Mouse (Mus musculus) lung, adult 2 months (tissue): Measurements from ENCODE around the gene Chek1. TPM values are rescaled to one million over a fixed set of nuclear protein-coding genes. Genes with fewer than 3 reads are reported as not detected.

ENCODE experiments used
- DNase-seq: peaks from one replicate; pipeline ENCODE4 v3.0.0; 2022
- H3K4me1 ChIP-seq: fragments of 200-500 bp; 2 replicates; pipeline ENCODE4 v1.6.1; 2011; ENCODE audit warnings: low read length; ENCODE audit not compliant: control insufficient read depth, insufficient read depth
- H3K4me3 ChIP-seq: fragments of 200-500 bp; replicated peaks from 2 replicates; pipeline ENCODE3; 2011; ENCODE audit warnings: low read depth, mild to moderate bottlenecking, control low read depth, low read length; ENCODE audit errors: extremely low read depth
- CTCF ChIP-seq: fragments of 200-500 bp; IDR thresholded peaks from 2 replicates; pipeline ENCODE4 v1.5.1; 2011; ENCODE audit warnings: mild to moderate bottlenecking, low read length, control low read depth; ENCODE audit not compliant: insufficient read depth
- POLR2A ChIP-seq: fragments of 200-500 bp; IDR thresholded peaks from 2 replicates; pipeline ENCODE4 v1.6.1; 2011; ENCODE audit warnings: low read depth, mild to moderate bottlenecking, control low read depth, low read length, borderline replicate concordance; ENCODE audit errors: extremely low read depth
- WGBS: fragments of 180-500 bp; shearing (Covaris S2); methylation state at CpG from one replicate; pipeline ENCODE4 v1.1.7; 2018; 5-methylcytosine and 5-hydroxymethylcytosine counted together
- polyA plus RNA-seq: library from polyadenylated mRNA; depleted of rRNA; stranded (reverse); fragments of >200 nt; gene quantifications from 2 replicates; pipeline ENCODE4 v1.2.3, GENCODE M21; 2012; rRNA removed

The Chek1 gene
- polyA plus RNA-seq, 1 experiment = 0.66 TPM

DNA sequence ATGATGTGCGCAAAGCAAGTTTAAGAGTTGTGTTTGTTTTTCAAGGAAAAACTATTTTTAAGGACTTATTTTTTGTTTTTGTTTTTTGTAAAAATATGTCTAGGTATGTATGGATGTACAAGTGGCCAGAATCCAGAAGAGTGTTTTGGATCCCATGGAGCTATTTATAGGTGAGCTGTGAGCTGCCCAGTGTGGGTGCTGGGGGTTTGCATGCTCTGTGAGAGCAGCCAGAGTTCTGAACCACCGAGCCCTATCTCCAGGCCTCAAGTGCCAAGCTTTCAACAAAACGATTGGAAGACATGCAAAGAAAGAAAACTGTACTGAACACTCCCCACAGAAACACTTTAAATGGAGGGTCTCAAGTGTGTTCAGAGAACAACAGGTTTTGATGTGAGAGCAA lies 20.9 kb downstream of the Chek1 start:
- DNase-seq = no peak
- no peaks in the 10 kb centered on the region for H3K4me1 ChIP-seq
- WGBS = 75% methylated on average over 3 of the region's 3 CpGs
- TF ChIP-seq POLR2A = no peak
- no peak overlapping the region for H3K4me3 ChIP-seq

DNA sequence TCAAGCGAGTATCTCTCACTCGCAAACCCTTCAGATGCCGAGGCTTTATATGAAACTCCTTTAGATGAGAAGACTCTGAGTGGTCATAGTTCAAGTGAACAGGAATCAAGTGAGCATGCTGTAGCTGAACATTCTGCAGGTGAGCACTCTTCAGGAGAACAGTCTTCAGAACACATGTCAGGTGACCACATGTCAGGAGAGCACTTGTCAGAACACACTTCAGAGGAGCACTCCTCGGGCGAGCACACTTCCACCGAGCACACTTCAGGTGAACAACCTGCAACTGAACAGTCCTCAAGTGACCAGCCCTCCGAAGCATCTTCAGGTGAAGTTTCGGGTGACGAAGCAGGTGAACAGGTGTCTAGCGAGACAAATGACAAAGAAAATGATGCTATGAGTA lies 32.6 kb downstream of the Chek1 start:
- no peak for TF ChIP-seq CTCF
- no peak for TF ChIP-seq POLR2A
- no peak overlapping the region for H3K4me3 ChIP-seq
- 59% methylated on average over 10 of the region's 10 CpGs for WGBS
- DNase-seq = no peak
- no peaks in the 10 kb centered on the region for H3K4me1 ChIP-seq

DNA sequence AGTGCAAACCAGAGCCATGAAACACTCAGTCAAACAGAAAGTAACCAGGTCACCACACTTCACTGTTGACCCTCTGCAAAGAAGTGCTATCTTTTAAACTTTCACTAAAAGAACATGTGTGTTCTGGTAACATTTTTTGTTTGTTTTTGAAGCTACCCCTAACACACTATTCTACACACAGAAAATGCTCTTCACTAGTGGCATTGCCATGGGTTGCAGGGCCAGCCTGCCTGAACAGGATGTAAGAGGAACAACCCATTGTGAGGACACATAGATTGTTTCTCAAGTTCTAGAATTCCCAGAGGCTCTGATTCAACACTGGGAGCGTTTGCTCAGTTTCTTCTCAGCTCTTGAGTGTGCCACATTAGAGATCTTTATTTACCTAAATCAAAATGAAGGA lies 33.9 kb downstream of the Chek1 start, which contains the start of gene Acrv1:
Acrv1 (plus strand) TSS at position 301 of the 400 bp plus-strand sequence.
- DNase-seq = no peak
- TF ChIP-seq CTCF (no peak), POLR2A (no peak)
- Histone ChIP-seq H3K4me1 (no peaks in the 10 kb centered on the region), H3K4me3 (no peak within 1 kb of the TSS)
- 58% methylated on average over 1 of the region's 1 CpGs for WGBS

DNA sequence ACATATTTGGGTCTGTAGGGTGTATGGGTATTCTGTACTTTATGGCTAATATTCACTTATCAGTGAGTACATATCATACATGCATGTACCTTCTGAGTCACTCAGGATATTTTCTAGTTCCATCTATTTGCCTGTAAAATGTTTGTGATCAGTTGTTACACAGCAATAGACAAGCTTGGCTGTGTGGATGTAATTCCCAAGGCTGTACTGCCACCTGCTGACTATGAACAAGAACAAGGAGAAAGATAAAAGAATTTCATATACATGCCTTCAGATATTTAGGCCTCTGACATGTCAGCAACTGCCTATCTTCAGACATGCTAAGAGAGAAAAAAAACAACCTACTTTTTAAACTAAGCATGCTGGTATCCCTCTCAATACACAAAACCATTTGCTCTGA lies 39.5 kb downstream of the Chek1 start:
- DNase-seq = no peak
- Histone ChIP-seq H3K4me1 (no peaks in the 10 kb centered on the region), H3K4me3 (no peak overlapping the region)
- TF ChIP-seq CTCF = no peak
- no peak for TF ChIP-seq POLR2A

DNA sequence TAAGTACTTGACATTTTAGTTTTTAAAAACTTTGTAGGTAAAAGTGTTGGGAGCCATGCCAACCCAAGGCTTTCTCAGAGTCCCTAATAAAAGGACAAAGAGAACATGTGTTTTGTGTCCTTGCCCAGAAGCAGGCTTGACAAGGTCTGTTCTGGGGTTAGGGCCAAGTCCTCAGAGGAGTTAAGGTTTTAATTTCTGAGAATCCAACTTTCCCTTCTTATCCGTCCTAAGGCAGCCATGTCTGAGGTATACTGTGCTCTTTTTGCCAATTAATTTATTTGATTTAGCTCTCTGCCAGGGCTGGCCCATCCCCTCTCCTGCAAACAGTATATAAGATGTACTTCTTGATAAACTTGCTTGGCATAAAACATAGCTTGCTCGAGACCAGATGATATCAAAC lies 45.4 kb downstream of the Chek1 start:
- no peak for DNase-seq
- no peaks in the 10 kb centered on the region for H3K4me1 ChIP-seq
- H3K4me3 ChIP-seq = no peak overlapping the region
- WGBS = 35% methylated on average over 2 of the region's 2 CpGs
- no peak for TF ChIP-seq POLR2A
- no peak for TF ChIP-seq CTCF

Other genes with a start within 250 kb of the Chek1 start
- gene Gm5615, start 185.1 kb downstream of the Chek1 start, polyA plus RNA-seq = not detected in 2 replicates
- gene Gm17689, start 144.4 kb downstream of the Chek1 start, polyA plus RNA-seq = not detected in 2 replicates
- not detected in 2 replicates for gene A630095E13Rik, start 83.7 kb downstream of the Chek1 start, polyA plus RNA-seq
- not detected in 2 replicates for gene Acrv1, start 33.8 kb downstream of the Chek1 start, polyA plus RNA-seq
- gene Stt3a, start 40.6 kb upstream of the Chek1 start, polyA plus RNA-seq = 161 and 254 TPM in 2 replicates
- 56.4 and 88.9 TPM in 2 replicates for gene Ei24, start 70.3 kb upstream of the Chek1 start, polyA plus RNA-seq
- gene Fez1, start 94.8 kb upstream of the Chek1 start, polyA plus RNA-seq = 0.96 and 1.3 TPM in 2 replicates